19 mouse cellular contexts compared by ENCODE assay signal in the genomic region with DNA sequence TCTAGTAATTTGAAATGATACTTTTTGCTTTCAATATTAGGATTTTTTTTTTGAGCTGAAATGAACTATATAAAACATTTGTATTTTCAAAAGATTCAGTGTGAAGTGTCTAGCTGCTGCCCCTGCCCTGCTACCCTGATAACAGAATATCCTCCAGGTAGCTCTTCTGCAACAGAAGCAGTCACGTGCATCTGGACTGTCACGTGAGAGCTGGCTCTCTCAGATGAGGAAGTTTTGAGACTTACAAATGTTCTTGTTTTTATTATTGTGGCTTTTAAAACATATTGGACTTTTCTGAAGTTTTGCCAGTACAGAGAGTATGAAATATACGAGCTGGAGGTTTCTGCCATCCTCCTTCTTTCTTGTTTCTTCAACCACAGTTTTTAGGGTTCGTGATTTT.
"Had no signal": no experiment of that assay in that cellular context is flagged by ENCODE, and none has a peak within 500 bp of the region (broad histone marks: within the 10 kb centered on the region; RNA-seq: fewer than 3 reads in every experiment).

No protein-coding gene starts in this region.

- H3K4me3 ChIP-seq: left cerebral cortex, adult 2 months; limb, embryonic 12.5 days; limb, embryonic 15.5 days; neural tube, embryonic 12.5 days; neural tube, embryonic 15.5 days; stomach, embryonic 15.5 days had no signal

- ATAC-seq: inflammation-experienced regulatory T-cells, adult 6 months; liver, postnatal 0 days; lung, postnatal 0 days had no signal

- H3K27ac ChIP-seq: kidney, postnatal 0 days; left cerebral cortex, adult 2 months; limb, embryonic 12.5 days; limb, embryonic 15.5 days; liver, embryonic 14.5 days; neural tube, embryonic 12.5 days; neural tube, embryonic 15.5 days; stomach, embryonic 15.5 days had no signal

- H3K27me3 ChIP-seq: limb, embryonic 12.5 days; limb, embryonic 15.5 days; neural tube, embryonic 12.5 days; neural tube, embryonic 15.5 days; stomach, embryonic 15.5 days had no signal

- H3K9me3 ChIP-seq: limb, embryonic 15.5 days; neural tube, embryonic 12.5 days; neural tube, embryonic 15.5 days; stomach, embryonic 15.5 days had no signal

- H3K9ac ChIP-seq: limb, embryonic 12.5 days; limb, embryonic 15.5 days; liver, embryonic 14.5 days; liver, postnatal 0 days; lung, embryonic 14.5 days; neural tube, embryonic 12.5 days; neural tube, embryonic 15.5 days; stomach, embryonic 15.5 days had no signal

- H3K4me1 ChIP-seq: limb, embryonic 12.5 days; limb, embryonic 15.5 days; neural tube, embryonic 12.5 days; neural tube, embryonic 15.5 days; stomach, embryonic 15.5 days had no signal

- H3K36me3 ChIP-seq: stomach, embryonic 15.5 days had no signal

- DNase-seq: layer of hippocampus, postnatal 36 days; liver, postnatal 0 days; lung, embryonic 14.5 days; lung, postnatal 4 days; midbrain, embryonic 14.5 days; right cerebral cortex, adult 18-20 months; right cerebral cortex, postnatal 14 days; right cerebral cortex, postnatal 4 days; thymus, postnatal 25 days had no signal
